Mouse (Mus musculus): ENCODE data around the gene Ran.

DNA sequence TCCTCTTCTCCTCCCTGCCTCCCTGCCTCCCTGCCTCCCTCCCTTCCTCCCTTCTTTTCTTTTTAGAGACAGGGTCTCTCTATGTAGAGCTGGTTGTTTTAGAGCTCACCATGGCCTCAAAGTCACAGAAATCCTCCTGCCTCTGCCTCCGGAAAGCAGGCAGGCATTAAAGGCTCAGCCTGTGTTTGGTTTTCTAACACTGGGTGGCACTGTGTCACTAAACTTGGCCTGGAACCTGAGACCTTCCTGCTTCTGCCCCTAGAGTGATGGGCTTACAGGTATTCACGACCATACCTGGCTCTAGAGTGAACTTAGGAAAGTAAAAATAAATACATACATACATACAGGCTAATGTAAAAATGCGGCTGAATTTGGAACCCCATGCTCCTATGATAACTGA lies 32.0 kb downstream of the Ran start:
- no peak for TF ChIP-seq EP300 (IDR thresholded peaks at IDR 0.05; ENCODE audit: low read depth)
- no peak for TF ChIP-seq CTCF (IDR thresholded peaks at IDR 0.05; ENCODE audit: low read depth)

Measured in liver, postnatal 0 days (tissue).